Mouse (Mus musculus) frontal cortex, adult (tissue): Measurements from ENCODE around the gene Osbpl6.
"Not testable (repeated sequence)": the region's sequence is repeated elsewhere in the genome, so short reads cannot be mapped to it uniquely, and the experiment has no call there.

ENCODE experiments used
- ATAC-seq: cut with Nextera tagmentation; 2 replicates; pipeline ENCODE4 v1.9.2; 2017; ENCODE audit warnings: mild to moderate bottlenecking, moderate library complexity, mixed read lengths; ENCODE audit not compliant: low TSS enrichment

The Osbpl6 gene

DNA sequence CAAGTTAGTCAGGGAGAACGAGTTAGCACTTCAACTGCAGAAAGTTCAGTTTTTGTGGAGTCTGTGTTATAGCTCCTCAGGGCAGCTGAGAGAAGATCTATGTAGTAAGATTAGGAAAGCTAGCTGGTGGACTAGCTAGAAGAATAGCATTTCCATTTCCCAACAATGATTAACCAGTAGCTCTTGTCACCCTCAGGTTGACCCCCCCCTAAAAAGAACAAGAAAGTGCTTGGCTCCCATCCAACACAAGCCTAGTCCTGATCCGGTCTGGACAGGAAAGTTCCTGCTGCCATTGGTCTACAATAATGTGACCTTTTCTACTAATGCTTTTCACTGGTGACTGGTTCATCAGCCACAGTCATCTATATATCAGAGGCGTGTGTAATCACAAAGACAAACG, 157.6 kb downstream of the Osbpl6 start:
- no peak for ATAC-seq

DNA sequence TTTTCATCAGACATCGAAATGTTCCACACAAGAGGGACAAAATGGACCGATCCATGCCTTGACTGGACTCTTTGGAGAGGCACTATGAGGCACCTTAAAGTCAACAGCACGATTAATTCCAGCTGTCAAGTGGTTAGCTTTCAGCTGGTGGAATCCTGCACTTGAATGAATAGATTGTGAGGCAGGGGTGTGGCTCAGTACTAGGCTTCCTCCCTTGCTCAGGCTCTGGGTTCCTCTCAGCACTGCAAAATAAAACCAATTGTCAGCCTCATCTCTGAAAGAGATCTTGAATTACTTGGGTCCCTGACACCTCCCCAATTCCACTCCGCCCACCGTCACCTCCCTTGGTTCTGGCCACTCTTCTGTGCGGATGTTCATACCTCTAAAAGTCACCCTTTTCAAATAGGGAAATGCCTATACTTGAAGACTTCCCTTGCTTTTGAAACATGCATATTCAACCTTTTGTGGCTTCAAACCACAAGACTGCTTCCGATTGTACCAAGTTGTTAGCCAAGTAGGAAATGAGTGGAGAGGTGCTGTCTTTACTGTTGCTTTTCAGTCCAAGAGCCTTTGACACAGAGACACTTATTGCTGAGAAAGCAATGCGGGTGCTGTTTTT, 160.7 kb downstream of the Osbpl6 start:
- ATAC-seq: no peak

DNA sequence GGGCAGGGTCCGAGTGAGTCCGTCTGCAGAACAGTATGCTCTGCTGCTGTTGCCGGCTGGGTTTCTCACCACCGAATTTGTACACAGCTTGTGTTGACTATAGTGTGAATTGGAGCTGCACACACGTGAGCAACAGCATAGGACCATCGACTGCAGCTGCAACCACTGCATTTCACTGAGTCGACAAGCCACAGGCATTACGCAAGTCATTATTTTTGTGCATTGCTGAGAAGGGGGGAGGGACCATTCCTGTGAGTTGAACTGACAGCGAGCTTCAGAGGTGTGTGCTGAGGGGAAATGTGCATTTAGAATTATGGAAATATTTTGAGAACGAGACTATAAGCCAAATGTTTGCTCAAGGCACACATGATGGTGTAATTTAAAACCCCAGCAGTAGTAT, 165.2 kb downstream of the Osbpl6 start:
- no peak for ATAC-seq

DNA sequence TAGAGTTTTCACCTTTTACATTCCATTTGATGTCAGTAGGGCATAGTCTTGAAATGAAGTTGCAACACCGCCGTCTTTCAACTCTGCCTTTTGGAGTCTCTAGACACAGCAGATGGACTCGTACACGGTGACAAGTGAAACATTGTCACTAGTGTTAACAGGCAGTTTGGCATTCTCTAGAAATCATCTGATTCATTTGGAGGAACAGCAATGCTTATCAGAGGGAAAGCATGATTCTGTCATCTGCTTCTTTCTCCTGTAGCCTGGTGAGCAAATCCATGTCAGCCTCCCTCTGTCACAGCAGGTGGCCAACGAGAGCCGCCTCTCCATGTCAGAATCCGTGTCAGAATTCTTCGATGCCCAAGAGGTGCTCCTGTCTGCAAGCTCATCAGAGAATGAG, 172.6 kb downstream of the Osbpl6 start:
- ATAC-seq: no peak

- ATAC-seq: no peak
Measured at GRCm38 (mm10) chr2:76585090-76585489, 178.8 kb downstream of the Osbpl6 start.

GRCm38 (mm10) chr2:76586906-76587305, 180.6 kb downstream of the Osbpl6 start:
- no peak for ATAC-seq

GRCm38 (mm10) chr2:76590221-76590620, 183.9 kb downstream of the Osbpl6 start:
- ATAC-seq: no peak

DNA sequence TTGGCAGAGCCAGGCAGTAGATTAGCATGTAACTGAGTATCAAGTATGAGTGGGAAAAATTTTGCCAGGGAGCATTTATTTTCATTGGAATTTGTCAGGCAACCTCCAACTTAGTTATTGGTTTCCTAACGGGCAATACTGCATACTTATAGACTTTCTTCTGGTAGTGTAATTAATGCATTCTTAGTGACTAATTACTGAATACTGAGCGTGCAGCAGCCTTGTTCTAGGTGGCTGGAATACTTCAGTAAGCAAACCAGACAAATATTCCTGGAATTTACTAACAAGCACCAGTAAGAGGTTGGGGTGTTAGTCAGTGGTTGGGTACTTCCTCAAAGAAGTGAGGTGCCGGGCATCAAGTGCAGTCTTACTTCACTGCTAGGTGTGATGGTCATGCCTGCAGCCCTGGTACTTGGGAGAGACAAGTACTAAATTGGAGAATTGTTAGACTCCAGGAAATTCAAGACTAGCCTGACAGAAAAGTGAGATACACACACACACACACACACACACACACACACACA, 186.2 kb downstream of the Osbpl6 start:
- no peak for ATAC-seq

DNA sequence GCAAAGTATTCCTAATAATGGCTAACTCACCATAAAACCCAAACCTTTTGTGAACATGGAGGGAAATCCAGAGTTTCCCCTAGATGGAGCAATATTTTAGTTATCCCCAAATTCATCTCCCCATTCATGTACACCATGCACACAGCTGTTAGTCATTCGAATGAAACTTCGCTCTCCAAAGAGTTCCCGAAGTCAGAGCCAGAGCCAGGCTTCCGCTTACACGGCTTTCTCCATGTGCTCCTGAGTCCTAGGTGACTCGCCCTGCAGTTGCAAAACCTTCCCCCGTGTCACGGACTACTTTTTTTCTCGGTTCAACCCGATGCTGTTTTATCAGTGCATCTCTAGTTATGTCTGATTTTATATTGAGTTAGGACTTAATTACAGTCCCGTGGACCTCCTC, 191.2 kb downstream of the Osbpl6 start:
- ATAC-seq: no peak

- ATAC-seq: no peak
Measured at GRCm38 (mm10) chr2:76599214-76599613, 192.9 kb downstream of the Osbpl6 start.

DNA sequence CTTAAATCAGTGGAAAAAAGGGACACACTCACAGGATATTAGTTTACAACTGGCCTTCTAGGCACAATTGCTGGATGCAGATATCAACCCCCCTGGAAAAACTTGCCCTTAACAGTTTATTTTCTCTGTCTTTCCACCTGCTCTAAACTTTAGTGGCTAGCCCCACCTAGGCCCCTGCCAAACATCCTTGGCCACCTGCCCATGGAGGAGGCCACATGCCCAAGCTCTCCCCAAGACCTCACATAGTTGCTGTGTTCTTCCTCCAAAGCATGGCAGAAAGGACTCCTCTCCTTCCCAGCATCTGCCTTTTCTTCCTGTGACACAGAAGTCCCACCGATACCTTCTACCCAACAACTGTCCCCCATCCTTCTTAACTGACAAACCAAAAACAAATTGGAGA, 195.9 kb downstream of the Osbpl6 start:
- ATAC-seq: no peak

- ATAC-seq: peak; percentile 91
Measured at GRCm38 (mm10) chr2:76606704-76607103, 200.4 kb downstream of the Osbpl6 start.

DNA sequence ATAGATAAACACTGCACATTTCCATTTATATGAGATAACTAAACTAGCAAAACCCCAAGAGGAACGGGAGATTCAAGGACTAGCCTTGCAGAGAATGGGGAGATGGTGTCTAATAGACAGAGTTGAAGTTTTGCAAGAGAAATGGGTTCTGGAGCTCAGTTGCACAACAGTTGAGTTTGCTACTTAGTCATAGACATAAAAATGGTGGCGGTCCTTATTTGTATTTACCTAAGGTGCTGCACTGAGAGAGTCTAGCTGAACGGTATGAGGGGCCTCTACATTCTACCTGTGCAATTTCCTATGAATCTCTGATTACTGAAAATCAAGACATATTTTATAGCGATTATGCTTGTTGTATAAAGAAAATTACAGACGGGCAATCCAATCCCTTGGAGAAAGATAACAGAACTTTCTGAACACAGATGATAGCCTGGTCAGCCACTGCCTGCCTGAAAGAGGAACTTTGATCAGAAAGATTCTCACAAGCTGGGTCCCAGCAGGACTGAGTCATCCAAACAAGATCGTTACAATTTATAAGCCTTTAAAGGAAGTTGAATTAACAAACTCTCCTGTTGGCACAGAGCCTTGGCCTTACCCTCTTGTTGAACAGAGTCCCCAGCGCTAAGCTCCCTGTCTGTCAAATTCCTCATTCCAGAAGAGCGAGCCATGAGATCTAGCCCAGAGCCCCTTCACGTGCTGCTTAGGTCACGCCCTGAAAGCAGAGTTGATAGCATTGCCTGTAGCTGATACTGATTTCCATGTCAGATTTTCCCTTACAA, 204.2 kb downstream of the Osbpl6 start:
- ATAC-seq: no peak

GRCm38 (mm10) chr2:76611996-76612395, 205.7 kb downstream of the Osbpl6 start:
- ATAC-seq: no peak

GRCm38 (mm10) chr2:76618078-76618477, 211.8 kb downstream of the Osbpl6 start:
- ATAC-seq: peak; percentile 84

DNA sequence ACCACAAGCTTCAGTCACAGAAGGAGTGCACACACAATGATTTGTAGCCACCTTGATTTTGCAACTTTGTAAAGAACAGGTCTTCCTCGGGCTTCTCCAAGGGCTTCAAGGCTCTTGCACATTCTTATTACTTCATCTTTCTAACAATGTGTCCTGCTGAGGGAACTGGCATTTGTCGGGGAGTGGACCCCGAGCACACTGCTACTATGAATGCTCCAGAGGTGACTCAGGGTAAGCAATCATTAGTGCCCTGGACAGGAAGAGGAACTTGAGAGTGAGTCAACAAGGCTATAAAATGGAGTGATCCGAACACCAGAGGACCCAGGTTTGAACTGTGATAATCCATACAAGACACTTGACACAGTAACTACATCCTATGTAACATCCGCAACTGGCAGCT, 213.9 kb downstream of the Osbpl6 start:
- no peak for ATAC-seq

DNA sequence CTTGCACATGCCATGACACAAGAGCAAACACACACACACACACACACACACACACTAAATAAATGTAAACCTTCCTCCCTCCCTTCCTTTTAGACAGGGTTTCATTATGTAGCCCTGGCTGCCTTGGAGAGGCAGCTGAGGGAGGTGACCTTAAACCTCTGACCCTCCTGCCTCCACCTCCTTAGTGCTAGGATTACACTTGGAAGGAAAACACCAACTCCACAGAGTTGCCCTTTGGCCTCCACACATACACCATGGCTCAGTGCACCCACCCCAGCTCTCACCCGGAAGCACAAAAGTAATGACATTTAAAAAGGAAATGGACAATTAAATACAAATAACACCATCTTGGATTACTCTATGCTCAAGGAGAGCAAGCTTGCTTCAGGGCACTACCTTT, 215.4 kb downstream of the Osbpl6 start:
- no peak for ATAC-seq

- ATAC-seq: not testable (repeated sequence)
Measured at GRCm38 (mm10) chr2:76622316-76622715, 216.0 kb downstream of the Osbpl6 start.

DNA sequence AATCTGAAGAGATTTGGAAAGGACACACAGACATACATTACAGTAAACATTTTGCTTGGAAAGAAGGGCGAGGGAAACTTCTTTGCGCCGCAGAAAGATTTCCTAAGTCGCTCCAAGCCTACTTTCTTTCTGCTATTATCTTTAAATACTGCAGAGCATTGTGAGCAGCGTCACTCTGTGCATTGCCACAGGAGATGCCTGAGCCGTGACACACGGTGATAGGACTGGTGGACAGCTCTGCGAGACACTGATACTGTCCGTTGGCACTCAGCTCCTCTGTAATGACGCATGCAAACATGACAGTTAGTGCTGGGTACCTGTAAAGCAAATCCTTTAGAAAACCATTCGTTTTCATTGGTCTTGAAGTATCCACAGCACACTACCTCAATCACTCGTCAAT, 224.0 kb downstream of the Osbpl6 start:
- no peak for ATAC-seq

DNA sequence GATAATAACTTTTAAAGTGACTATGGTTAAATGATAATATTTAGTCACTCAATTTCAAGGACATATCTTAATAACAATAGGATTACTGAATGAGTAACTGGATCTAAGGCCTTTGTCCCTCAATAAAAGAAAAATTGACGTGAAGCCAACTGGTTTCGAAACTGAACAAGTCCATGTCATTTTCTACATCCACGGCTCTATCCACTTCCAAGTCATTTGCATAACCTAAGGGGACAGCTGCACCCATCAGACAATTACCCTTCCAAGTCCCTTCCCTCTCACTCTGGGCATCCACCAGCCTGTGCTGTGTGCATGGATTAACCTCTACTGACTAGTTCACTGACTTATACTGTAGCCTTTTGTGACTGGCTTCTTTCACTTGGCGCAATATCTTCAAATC, 225.3 kb downstream of the Osbpl6 start:
- no peak for ATAC-seq

DNA sequence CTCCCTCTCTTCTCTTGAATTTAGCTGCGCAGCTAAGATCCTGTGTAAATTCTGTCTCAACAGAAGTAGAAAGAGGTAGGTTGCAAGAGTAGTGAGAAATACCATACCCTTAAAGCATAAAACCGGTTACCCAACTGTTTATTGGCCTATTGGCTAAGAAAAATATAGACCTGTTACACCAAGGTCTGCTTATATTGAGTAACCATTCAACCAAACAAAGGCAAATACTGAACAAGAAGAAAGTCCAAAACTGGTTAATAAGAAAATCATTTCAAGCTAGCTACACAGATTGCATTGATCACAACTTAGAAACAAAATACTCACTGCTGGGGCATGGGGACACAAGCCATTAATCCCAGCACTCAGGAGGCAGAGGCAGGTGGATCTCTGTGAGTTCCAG, 233.3 kb downstream of the Osbpl6 start:
- no peak for ATAC-seq

DNA sequence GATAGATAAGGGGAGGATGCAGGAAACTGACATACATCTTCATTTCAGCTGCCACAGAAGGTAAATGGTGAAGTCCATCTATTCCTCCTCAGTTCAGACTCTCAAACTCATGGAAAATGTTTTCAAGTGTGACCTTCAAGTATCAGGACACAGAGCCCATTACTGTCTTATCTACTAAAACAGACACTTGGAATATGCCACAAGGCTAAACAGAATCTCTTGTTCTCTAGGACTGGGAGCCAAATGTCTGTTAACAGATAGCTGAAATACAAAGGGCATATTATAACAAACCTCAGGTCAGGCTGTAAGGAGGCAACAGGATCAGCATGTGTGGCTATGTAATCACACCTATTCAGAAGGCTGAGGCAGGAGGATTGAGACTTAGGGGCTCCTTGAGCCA, 237.5 kb downstream of the Osbpl6 start:
- ATAC-seq: no peak

GRCm38 (mm10) chr2:76647441-76647869, 241.1 kb downstream of the Osbpl6 start:
- peak; percentile 12 for ATAC-seq
